Mouse (Mus musculus) testis, adult 2 months (tissue): ENCODE results near the gene Adtrp.

ENCODE experiments used
- CTCF ChIP-seq: fragments of 200-500 bp; IDR thresholded peaks from 2 replicates; pipeline ENCODE4 v1.5.1; 2012; ENCODE audit warnings: low read depth, mild to moderate bottlenecking, inconsistent platforms, low read length, moderate library complexity; ENCODE audit not compliant: control insufficient read depth, insufficient read depth, insufficient replicate concordance
- POLR2A ChIP-seq: fragments of 200-500 bp; IDR thresholded peaks from 2 replicates; pipeline ENCODE4 v1.6.1; 2012; ENCODE audit warnings: low read depth, mild to moderate bottlenecking, inconsistent platforms, low read length, moderate library complexity; ENCODE audit not compliant: control insufficient read depth

DNA sequence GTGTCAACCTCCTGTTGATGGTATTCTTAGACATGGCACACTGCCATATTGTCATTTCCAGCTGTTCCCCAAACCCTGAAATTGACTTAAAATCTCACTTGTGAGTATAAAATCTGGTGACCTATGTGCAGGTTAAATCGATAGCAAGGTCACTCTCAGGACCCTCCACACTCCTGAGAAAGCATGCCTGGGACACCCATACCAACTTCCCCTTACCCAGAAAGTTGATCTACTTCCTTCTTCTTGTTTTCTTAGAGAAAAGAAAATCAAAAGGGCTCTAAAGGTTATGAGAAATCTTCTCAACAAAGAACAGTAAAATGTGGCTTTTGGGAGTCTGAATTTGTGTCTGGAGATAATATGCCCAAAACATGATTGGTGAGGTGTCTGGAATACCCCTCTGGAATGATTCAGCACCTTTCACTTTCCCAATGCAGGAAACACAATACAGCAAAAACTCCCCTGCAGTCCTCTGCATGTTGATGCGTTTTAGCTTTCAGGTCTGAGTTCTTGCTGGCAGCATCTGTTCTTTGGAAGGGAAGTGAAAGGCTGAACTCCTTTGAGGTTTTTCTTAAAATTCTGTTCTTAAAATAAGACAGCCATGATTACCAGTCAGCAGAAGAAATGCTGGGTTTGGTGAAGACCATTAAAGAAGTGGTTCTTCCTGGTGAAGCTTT lies 59.5 kb downstream of the Adtrp start:
- TF ChIP-seq CTCF (no peak), POLR2A (no peak)
